Mouse (Mus musculus) c-Kit-positive CD71-negative TER-119-negative erythroid progenitor cells, embryonic 14.5 days (primary cell): ENCODE measurements around the gene Bscl2.
"Not testable (repeated sequence)": the region's sequence is repeated elsewhere in the genome, so short reads cannot be mapped to it uniquely, and the experiment has no call there.

Experiments
- DNase-seq: peaks from one replicate; pipeline ENCODE4 v3.0.0-alpha.2; 2013; ENCODE audit warnings: low read depth

Bscl2 gene

GRCm38 (mm10) chr19:8872266-8872840, 35.1 kb downstream of the Bscl2 start:
- DNase-seq: no peak

- no peak for DNase-seq
These were observed 37.8 kb downstream of the Bscl2 start for GRCm38 (mm10) chr19:8875031-8875430.

- DNase-seq: peak; percentile 82
These were observed 43.2 kb downstream of the Bscl2 start, which contains the start of gene Uqcc3 for GRCm38 (mm10) chr19:8880311-8881033. Uqcc3 (minus strand) TSS chr19:8880923.

- DNase-seq: no peak
These were observed 43.7 kb downstream of the Bscl2 start for GRCm38 (mm10) chr19:8881034-8881392.

GRCm38 (mm10) chr19:8883616-8884015, 46.3 kb downstream of the Bscl2 start, which contains the start of the genes Lbhd1 and Gm49403:
Lbhd1 (plus strand) TSS chr19:8883732.
Gm49403 (plus strand) TSS chr19:8883930.
- DNase-seq: no peak

- no peak for DNase-seq
These were observed 49.8 kb downstream of the Bscl2 start for GRCm38 (mm10) chr19:8886916-8887584.

GRCm38 (mm10) chr19:8887585-8888463, 50.6 kb downstream of the Bscl2 start:
- DNase-seq: no peak

- peak; percentile 94 for DNase-seq
These were observed 51.5 kb downstream of the Bscl2 start, which contains the start of the genes 1810009A15Rik and Gm49416 for GRCm38 (mm10) chr19:8888511-8889385. 1810009A15Rik (plus strand) TSS chr19:8888853. Gm49416 (plus strand) TSS chr19:8888926.

- peak; percentile 91 for DNase-seq
These were observed 55.8 kb downstream of the Bscl2 start, which contains the start of gene Ints5 for GRCm38 (mm10) chr19:8892829-8893766. Ints5 (plus strand) TSS chr19:8893005.

GRCm38 (mm10) chr19:8895397-8895960, 58.2 kb downstream of the Bscl2 start:
- no peak for DNase-seq

- not testable (repeated sequence) for DNase-seq
These were observed 59.0 kb downstream of the Bscl2 start for GRCm38 (mm10) chr19:8896231-8896630.

- DNase-seq: not testable (repeated sequence)
These were observed 60.1 kb downstream of the Bscl2 start for GRCm38 (mm10) chr19:8897211-8897864.

- peak; percentile 95 for DNase-seq
These were observed 60.7 kb downstream of the Bscl2 start, which contains the start of gene Ganab for GRCm38 (mm10) chr19:8897865-8898495. Ganab (plus strand) TSS chr19:8898071.
